Mouse (Mus musculus): ENCODE results near the gene Prkg1.

Prkg1 gene

DNA sequence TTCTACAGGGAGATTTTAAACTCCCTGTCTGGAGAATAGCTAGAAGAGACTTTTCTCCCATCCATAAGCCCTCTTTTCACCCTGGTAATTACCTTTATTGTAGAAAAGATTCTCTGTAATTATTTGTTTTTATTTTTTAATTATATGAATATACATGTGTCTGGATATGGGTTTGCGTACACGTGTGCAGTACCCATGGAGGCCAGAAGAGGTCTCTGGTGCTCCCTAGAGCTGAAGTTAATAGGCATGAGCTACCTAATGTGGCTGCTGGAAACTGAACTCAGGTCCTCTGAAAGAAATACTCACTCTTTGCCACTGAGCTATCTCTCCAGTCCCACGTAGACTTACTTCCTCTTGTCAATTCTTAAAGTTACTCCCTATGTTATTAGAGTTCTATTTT, 937.0 kb downstream of the Prkg1 start:
- DNase-seq = no peak

DNA sequence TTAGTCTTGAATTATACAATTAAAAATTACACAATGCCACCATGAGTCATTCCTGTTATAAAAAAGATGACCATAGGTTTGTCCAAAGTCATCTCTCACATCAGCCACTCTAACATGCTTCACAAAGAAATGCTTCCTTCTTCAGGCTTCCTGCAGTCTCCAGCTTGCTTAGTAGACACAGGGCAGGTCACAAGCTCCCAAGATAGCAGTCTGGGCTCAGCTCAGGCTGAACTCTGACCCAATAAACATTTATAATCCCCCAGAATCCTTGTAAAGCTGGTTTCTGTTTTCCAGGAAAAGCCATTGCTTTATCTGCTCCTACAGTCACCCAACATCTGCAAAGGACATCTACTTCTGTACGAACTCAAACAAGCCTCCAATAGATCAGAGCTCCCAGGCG, 938.7 kb downstream of the Prkg1 start:
- DNase-seq = no peak

DNA sequence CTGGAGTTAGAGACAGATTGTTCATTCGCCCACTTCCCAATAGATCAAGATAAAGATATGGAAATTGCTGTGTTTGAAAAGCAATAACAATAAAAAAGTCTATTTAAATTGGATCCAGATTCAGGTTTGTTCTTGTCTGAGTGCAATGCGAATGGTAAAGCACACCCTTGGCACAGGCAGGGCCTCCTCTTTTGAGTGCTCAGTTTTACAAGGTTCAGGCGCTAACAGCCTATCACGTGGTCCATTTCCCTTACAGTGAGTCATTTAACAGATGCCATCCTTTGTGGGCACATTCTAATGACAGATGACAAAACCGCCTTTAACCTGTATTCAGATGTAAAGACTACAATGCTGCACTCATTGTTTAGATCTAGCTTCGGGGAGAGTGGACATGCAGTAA, 949.2 kb downstream of the Prkg1 start:
- no peak for DNase-seq

DNA sequence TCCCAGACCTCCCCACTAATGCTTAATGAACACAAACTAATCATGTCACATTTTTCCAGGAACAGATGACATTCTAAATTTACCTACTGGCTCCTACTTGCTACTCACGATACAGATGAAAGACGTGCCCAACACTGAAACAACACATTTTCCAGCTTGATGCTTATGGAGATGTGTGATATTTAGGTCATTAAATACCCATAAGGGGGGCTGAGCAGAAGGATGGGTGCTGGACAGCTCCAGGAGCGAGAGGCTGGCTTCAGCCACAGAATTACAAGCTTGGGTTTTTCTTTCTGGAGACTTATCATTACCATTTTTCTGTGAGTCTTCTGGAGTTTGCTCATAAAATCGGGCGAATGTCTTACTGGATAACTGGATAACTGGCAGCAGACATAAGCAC, 958.6 kb downstream of the Prkg1 start:
- no peak for DNase-seq

DNA sequence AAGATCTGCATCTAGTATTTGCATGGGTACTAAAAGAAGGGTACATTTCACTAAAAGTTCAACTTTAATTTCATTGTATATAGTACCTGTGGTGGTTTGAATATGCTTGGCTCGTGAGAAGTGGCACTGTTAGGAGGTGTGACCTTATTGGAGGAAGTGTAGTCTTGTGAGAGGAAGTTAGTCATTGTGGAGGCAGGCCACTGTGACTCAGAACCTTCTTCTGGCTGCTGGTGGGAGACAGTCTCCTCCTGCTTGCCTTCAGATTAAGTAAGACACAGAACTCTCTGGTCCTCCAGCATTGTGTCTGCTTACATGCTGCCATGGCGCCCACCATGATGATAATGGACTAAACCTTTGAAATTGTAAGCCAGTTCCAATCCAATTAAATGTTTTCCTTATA, 984.0 kb downstream of the Prkg1 start:
- no peak for DNase-seq

DNA sequence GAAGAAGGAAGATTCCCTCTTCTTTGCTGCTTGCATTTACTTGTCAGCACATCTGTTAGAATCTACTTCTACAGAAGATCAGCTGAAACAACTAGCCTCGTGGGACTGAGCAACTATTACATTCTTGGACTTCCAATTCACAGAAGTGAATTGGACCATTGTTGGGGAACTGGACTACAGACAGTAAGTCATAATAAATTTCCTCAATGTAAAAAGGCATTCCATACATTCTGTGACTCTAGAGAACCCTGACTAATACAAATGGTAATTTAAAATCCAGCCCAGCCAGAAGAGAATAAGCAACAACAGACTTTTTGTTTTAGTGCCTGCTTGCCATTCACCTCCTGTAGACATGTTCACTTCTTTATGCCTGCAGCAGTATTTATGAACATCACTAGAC, 996.5 kb downstream of the Prkg1 start:
- no peak for DNase-seq

DNA sequence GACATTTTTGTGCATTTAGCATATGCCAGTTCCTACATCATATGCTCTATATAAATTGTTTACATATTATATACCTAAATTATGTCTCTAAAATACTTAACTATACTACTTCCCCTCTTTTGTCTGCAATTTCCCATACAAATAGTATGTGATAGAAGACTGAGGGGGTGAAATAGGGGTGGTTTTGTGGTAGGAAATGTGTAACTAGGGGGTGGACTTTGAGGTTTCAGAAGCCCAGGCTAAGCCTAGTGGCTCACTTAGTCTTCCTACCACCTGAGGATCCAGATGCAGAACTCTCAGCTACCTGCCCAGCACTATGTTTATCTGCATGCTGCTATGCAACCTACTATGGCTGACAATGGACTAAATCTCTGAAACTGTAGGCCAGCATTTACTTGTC, 1020.4 kb downstream of the Prkg1 start:
- DNase-seq = no peak

DNA sequence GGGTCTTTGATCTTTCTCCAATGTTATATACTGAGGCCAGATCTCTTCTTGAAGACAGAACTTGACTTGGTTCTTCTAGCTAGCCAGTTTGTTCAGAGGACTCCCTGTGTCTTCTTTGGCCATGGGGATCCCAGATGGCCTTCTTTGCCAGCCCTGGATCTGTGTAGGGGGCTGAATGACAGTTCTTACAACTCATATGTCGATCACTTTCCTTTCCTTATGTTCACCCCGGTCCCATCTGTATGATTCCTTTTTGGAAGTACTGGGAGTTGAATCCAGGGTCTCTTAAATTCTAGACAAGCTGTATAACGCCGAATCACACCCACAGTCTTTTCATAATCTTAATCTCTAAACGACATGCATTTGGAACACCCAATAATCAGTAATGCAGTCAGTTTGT, 1065.7 kb downstream of the Prkg1 start:
- no peak for DNase-seq

DNA sequence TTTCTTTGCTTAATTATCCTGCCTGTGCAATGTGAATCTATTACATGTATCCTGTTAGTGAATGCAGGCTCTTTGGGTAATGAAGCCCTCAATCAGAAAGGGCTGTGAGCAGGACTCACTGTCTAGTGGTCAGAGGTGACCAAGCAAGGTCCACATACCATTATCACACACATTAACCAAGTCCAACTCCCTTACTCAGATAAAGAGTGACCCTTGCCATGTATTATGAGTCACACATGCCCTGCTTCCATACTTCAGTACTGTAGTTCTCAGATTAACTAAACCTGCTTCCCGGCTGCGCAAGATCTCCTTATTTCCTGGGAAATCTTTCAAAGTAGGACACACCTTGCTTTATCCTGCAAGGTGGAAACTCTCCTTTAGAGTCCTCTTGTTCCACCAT, 1073.6 kb downstream of the Prkg1 start:
- no peak for DNase-seq

DNA sequence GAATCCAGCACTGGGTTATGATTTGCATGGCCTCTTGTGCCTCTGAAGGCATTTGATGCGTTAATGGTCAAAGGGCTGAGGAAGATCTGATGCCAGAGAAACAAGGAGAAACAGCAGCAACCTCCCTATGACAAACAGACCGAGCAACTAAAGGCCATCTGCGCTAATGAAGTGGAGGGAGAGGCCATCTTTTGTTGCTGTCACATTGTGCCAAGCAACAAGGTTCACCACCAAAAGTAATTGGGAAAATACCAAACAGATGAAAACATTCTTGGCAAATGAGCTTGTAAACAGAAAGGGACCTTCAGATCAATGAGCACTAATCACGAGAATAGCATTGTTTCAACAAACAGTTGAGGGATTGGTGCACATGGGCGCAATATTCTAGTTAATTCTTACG, 1074.1 kb downstream of the Prkg1 start:
- no peak for DNase-seq

DNA sequence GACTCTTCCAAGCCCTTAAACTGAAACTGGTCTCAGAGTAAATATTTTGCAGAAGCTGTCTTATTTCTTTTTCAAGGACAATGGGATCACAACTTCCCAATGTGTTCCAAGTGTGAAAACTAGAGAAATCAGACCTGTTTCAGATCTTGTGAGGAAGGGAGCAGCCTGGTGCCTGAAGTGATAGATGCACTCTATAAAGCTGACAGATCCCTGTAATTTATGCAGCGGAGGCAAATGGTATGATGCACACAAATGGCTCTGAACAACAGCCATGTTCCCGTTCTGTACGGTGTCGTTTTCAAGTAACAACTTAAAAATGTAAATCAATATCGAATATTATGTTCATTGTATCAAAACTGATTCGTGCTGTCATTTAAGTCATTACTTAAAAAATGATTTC, 1076.9 kb downstream of the Prkg1 start:
- no peak for DNase-seq

DNA sequence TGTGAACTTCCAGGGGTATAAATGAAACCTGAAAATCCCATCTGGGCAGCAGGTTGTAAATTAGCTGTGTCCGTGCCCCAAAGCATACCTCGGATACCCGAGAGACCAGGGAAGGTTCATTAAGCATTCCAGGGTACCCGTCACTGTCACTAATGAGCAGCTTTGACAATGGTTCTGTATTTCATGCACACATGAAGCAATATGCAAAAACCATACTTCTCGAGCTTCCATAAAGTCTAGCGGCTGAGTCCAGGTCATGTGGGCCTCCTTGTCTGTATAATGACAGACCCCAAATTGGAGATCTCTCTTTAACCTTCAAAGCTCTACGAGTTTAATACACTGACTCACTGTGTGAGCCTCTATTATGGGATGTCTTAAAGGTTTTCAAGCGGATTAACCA, 1088.5 kb downstream of the Prkg1 start:
- no peak for DNase-seq

DNA sequence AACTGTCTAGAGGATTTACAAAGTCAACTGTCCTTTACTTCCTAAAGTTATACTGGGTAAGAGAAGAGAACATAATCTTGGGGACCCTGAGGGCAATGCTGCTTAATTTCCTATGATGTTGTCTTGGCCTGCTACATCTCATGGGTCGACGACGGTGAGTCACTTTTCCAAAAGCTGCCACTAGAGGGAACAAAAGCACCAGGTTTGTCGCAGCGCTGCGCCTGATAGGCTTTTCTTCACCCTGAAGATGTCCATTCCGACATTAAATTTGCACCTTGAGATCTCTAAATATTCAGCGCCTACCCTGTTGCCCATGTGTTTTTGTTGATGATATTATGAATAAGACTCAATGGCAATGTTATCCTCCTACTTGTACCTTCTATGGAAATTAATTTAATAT, 1100.6 kb downstream of the Prkg1 start:
- peak in 1 of 2 experiments; percentile 10 for DNase-seq

DNA sequence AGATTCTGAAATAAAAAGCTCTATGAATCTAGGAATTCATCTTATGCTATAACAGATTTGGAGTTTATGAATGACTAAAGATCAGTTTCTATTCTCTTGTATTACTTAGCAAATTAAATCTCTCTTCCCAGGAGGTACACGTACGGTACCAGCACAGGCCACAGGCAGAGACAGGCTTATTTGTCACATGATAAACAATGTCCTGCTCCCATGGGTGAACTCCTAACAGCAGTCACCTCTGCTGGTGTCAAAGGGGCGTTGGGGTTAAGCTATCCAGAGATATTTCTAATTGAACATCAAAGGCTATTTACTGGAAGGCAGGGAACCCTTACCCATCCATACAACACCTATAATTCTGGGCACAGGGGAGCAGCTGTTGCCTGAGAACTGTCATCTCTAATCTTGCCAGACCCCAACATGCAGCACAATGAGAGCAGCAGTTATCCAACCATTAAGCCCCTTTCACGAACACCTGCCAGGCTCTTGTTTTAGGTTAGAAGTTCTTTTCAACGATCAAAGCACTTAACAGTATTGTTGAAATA, 1122.1 kb downstream of the Prkg1 start:
- DNase-seq = no peak

DNA sequence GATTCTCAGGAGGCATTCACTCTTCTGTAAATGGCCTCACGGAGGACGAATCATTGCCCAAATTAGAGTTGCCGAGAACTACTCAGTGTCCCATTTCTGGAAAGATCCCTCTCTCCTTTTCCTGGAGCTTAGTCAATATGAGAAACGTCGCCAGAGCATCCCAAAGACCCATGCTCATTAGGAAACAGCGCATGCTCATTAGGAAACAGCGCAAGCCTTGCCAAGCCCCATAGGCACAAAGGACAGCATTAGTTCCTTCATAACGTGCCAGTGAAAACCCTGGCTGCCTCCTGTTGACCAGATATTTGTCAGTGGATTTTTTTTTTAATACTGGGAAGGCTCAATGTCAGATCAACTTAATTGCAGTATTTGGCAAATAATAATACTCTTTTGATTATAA, 1127.4 kb downstream of the Prkg1 start:
- no peak for DNase-seq

DNA sequence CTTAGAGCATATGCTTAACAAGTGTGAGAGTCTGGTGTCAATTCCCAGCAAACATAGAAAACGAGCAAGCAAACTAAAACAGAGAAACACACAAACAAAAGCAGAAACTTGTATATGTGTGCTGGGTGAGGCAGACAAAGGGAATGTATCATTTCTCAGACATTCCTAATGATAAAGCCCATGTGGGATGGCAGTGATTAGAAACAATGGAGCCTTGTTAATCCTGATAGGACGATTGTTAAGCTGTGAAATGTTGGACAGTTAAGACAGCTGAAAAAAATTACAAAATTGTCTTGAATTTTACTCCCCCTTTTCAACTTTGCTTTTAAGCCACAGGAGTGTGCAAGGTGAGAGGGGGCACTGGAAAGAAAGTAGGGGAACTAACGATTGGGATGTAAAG, 1133.8 kb downstream of the Prkg1 start:
- DNase-seq = no peak

DNA sequence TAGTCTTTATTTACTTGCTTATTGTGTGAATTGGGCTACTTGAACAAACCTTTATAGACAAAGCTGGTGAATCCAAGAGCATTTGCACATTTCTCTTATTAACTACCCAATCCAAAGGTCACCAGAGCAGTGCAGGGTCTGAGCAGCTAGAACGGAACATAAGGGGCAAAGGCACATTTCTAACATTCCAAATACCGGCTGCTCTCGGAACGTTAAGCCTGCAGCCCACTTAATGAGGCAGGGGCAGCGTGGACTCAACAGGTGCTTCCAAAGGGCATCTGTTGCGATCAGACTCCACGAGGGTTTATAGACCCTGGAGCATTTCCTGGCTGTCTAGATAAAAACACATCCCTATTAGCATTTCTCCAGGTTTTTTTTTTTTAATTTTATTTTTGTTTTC, 1138.8 kb downstream of the Prkg1 start:
- DNase-seq = no peak

DNA sequence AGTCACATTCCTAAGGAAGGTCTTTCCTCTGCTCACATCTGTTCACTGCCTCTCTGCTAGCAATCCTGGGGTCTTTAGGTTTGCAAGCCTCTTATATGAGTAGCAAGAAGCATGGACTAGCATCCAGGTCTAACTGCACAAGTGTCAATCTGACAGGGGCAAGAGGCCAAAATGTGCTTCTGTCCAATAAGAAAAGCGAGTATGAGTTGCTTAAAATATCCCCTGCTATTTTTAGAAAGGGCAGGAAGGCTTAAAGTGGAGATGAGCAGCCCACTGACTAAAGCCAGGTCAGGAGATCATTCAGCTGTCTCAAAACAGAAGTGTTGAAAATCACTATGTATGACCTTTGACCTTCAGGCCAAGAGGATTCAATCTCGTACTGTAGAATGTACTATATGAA, 1139.4 kb downstream of the Prkg1 start:
- DNase-seq = no peak

DNA sequence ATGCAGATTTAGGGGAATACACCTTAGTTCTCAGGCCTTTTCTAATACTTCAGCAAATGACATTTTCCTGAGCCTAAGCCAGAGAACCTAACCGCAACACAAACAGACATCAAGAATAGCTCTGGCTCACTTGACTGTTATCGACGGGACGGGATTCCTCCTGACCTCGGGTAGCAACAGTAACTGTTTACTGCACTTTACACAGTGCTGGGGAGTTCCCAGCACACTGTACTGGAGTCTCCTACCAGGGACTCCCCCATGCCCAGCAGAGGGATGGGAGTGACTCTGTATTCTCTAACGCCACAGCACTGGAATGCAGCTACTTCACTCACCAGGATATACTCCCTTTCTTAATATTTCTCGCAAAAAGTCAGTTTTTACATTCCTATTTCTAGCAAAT, 1141.2 kb downstream of the Prkg1 start:
- no peak for DNase-seq

DNA sequence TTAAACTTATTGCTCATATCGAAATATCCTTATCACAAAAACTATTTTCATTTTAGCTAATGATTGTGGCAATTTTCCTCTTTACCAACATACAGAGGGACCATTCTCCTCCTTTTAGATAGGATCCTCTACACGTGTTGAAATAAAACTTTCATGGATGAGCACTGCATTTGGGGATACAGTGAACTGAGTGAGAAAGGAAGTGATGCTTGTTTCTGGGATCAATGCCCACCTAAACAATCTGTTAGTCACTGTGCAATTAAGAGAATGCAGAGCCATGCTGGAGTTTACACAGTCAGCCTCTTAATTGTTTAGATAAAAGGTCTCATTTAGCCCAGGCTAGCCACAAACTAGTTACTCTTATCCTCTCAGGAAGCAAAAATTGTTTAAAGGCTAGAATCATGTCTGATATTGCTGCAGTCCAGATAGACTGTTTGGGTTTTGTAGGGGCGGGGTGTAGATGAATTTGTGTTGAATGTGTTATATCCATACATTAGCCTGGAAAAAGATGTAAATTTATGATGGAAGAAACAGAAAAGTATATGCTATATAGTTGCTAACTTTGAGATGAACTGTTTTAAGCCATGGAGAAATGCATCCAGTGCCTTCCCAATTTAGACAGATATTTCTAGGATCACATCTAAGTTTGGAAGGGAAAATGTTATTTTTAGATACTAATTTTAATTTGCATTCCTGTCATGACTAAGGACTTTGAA, 1151.5 kb downstream of the Prkg1 start:
- no peak for DNase-seq

DNA sequence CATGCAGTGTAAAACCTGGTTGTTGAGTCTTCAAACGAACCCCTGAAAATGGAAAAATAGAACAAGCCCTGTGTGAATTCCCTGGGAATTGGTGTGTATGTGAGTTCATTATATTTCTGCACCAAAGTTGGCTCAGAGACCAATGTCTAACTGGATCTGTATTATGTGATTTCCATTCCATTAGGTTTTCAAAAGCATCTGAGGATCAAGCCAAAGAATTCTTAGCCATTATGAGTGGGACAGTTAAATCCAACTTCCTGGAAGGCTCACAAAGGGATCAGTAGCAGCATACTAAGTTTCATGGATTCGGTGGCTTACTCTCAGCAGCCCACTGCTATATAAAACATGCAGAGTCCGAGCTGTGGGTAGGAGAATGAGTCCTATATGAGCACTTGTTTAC, 1178.5 kb downstream of the Prkg1 start:
- no peak for DNase-seq

DNA sequence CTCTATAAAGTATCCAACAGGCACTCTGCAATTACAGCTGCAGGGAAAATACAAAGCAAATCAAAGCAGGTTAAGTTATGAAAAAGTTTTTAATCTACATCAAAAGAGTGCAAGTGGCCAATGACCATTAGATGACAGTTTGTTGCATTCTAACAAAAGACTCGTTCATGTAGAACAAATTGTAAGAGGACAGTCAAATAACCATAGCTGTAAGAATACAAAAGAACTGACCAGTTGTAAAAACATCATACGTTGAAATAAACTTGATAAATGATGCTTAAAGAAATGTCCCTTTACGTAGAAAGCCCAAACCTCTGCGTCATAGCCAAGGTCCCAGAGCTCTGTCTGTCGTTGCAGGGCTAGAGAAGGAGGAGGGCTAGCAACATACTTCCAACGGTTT, 1200.3 kb downstream of the Prkg1 start:
- DNase-seq = no peak

DNA sequence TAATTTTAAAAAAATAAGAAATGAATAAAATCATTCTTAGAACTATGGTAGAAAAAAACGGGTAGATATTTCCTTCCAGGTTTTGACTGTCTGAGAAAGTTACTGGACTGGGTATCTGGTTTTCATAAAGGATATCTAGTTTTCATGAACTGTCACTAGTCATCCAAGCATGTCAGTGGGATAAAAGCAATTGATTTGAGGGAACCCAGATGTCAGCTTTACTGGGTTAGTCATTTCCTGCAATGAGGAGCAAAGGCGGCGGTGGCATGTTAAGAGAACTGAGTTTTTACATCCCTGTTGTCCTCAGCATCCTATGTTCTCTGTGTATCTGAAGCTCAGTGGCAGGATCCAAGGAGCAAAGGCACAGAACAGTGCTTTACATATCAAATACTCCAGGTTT, 1201.0 kb downstream of the Prkg1 start:
- DNase-seq = no peak

DNA sequence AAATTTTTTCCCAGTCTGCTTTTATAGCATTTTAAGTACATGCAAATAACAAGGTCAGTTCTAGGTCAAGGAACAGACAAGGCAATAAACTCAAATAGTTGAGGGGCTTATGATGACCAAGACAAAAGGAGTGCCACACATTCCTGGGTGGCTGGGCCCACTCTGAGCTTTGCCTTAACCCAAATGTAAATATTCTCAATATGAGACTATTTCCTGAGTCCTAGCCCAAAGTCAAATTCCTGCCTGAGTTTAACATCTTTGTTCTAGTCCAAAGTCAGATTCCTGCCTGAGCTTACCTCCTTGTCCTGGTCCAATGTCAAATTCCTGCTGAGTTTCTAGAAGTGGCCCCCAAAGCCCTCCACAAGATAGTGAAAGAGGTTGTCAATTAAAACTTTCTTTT, 1206.8 kb downstream of the Prkg1 start:
- no peak for DNase-seq

DNA sequence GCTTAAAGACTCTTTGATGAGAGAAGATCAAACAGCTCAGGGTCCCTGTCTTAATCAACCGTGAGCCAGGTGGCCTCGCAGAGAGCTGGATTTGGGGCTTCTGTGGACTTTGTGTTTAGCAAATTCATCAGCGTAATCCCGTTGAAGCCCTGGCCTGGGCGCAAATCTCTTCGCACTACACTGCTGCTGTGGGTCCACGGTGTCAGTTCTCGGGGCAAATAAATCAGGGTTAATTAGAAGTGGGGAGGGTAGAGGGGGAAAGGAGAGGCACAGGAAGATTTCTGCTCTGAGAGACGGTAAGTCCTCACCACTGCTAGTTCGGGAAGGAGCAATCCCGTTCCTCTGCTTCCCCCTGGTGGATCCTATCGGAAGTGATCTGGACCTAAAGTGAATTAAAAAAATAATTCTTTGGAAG, 1210.4 kb downstream of the Prkg1 start:
- peak in 1 of 2 experiments; percentile 28 for DNase-seq
